Mouse (Mus musculus) CH12.LX (cell line): Measurements from ENCODE around the gene Cacng5. TPM values are rescaled to one million over a fixed set of nuclear protein-coding genes. Genes with fewer than 3 reads are reported as not detected.

Source experiments
- DNase-seq: peaks from one replicate; pipeline ENCODE4 v3.0.0-alpha.2; 2013; ENCODE audit errors: extremely low read depth
- H3K27ac ChIP-seq: 2 replicates; pipeline ENCODE4 v1.5.1; 2012; ENCODE audit warnings: low read depth, mild to moderate bottlenecking, control low read depth, moderate library complexity; ENCODE audit not compliant: insufficient read depth
- H3K27me3 ChIP-seq: replicated peaks from 2 replicates; pipeline ENCODE3; 2012; ENCODE audit warnings: inconsistent platforms
- H3K36me3 ChIP-seq, 2 experiments: replicated peaks in 1 of 2; 2 replicates each; pipeline versions ENCODE3 to v1.6.1; 2012; ENCODE audit warnings: inconsistent platforms in 1 of 2, low read length in 1 of 2, mild to moderate bottlenecking in 1 of 2, mixed read lengths in 1 of 2, moderate library complexity in 1 of 2; ENCODE audit not compliant: control insufficient read depth in 1 of 2, insufficient read depth in 1 of 2
- H3K4me1 ChIP-seq, 2 experiments: 2 replicates each; pipeline ENCODE4 v1.6.1; 2012; ENCODE audit warnings: inconsistent platforms in 1 of 2, moderate library complexity in 1 of 2; ENCODE audit not compliant: insufficient read depth in 2 of 2, control insufficient read depth in 1 of 2
- H3K4me2 ChIP-seq: 2 replicates; pipeline ENCODE4 v1.6.1; 2012; ENCODE audit warnings: low read depth, mild to moderate bottlenecking, control low read depth; ENCODE audit not compliant: poor library complexity, insufficient read depth, severe bottlenecking
- H3K4me3 ChIP-seq, 3 experiments: fragments of 150-350 bp in 1 of 3; sonication (generic) in 1 of 3; replicated peaks in 1 of 3; 2 replicates each; pipeline versions ENCODE3 to v1.5.1; 2011 to 2012; ENCODE audit warnings: low read depth in 2 of 3, low read length in 2 of 3, mild to moderate bottlenecking in 2 of 3, moderate library complexity in 2 of 3, control low read depth in 1 of 3, improper control_type of control experiment in 1 of 3, inconsistent platforms in 1 of 3, mixed read lengths in 1 of 3; ENCODE audit not compliant: poor library complexity in 1 of 3
- H3K79me2 ChIP-seq: replicated peaks from 2 replicates; pipeline ENCODE4 v1.6.1; 2012; ENCODE audit warnings: mild to moderate bottlenecking, moderate library complexity; ENCODE audit not compliant: control insufficient read depth, poor library complexity, insufficient read depth, severe bottlenecking; ENCODE audit errors: extremely low read depth
- H3K9ac ChIP-seq: 2 replicates; pipeline ENCODE4 v1.6.1; 2012; ENCODE audit warnings: low read depth, mild to moderate bottlenecking, control low read depth, moderate library complexity; ENCODE audit not compliant: insufficient read depth
- H3K9me3 ChIP-seq: replicated peaks from 2 replicates; pipeline ENCODE3; 2012; ENCODE audit warnings: low read length, inconsistent platforms, mixed read lengths
- CHD1 ChIP-seq: IDR thresholded peaks from 2 replicates; pipeline ENCODE4 v1.6.1; 2012; ENCODE audit warnings: low read depth, low read length, improper control_type of control experiment, inconsistent platforms
- CTCF ChIP-seq, 2 experiments: IDR thresholded peaks in 1 of 2; conservative IDR thresholded peaks in 1 of 2; 2 replicates each; pipeline ENCODE4 v1.5.1; 2011 to 2012; ENCODE audit warnings: low read depth in 2 of 2, low read length in 2 of 2, improper control_type of control experiment in 1 of 2, inconsistent platforms in 1 of 2, mild to moderate bottlenecking in 1 of 2, moderate library complexity in 1 of 2
- E2F4 ChIP-seq: IDR thresholded peaks from 2 replicates; pipeline ENCODE4 v1.6.1; 2011; ENCODE audit warnings: low read depth, low read length, improper control_type of control experiment; ENCODE audit not compliant: insufficient replicate concordance
- EP300 ChIP-seq: IDR thresholded peaks from 2 replicates; pipeline ENCODE4 v1.6.1; 2011; ENCODE audit warnings: low read length, improper control_type of control experiment
- ETS1 ChIP-seq: conservative IDR thresholded peaks from 2 replicates; pipeline ENCODE4 v1.6.1; 2012; ENCODE audit warnings: low read depth, mild to moderate bottlenecking, inconsistent platforms, low read length, improper control_type of control experiment, moderate library complexity
- HCFC1 ChIP-seq: IDR thresholded peaks from 2 replicates; pipeline ENCODE4 v1.6.1; 2012; ENCODE audit warnings: low read depth, mild to moderate bottlenecking, inconsistent platforms, low read length, improper control_type of control experiment
- IRF4 ChIP-seq: IDR thresholded peaks from 2 replicates; pipeline ENCODE4 v1.6.1; 2014; ENCODE audit warnings: low read depth, mild to moderate bottlenecking, inconsistent platforms, low read length, improper control_type of control experiment
- JUN ChIP-seq: IDR thresholded peaks from 2 replicates; pipeline ENCODE4 v1.6.1; 2011; ENCODE audit warnings: low read depth, mild to moderate bottlenecking, low read length, improper control_type of control experiment, moderate library complexity; ENCODE audit not compliant: insufficient read depth
- JUND ChIP-seq: conservative IDR thresholded peaks from 2 replicates; pipeline ENCODE4 v1.6.1; 2011; ENCODE audit warnings: low read depth, low read length, improper control_type of control experiment
- MAZ ChIP-seq: IDR thresholded peaks from 2 replicates; pipeline ENCODE4 v1.6.1; 2012; ENCODE audit warnings: low read depth, mild to moderate bottlenecking, inconsistent platforms, low read length, improper control_type of control experiment, moderate library complexity
- RAD21 ChIP-seq: IDR thresholded peaks from 2 replicates; pipeline ENCODE4 v1.6.1; 2011; ENCODE audit warnings: low read depth, mild to moderate bottlenecking, low read length, improper control_type of control experiment, moderate library complexity
- SIN3A ChIP-seq: IDR thresholded peaks from 2 replicates; pipeline ENCODE4 v1.6.1; 2012; ENCODE audit warnings: low read length, improper control_type of control experiment, inconsistent platforms
- SMC3 ChIP-seq: IDR thresholded peaks from 2 replicates; pipeline ENCODE4 v1.6.1; 2011; ENCODE audit warnings: low read depth, low read length, improper control_type of control experiment
- TBP ChIP-seq: conservative IDR thresholded peaks from 2 replicates; pipeline ENCODE4 v1.6.1; 2011; ENCODE audit warnings: low read depth, low read length, improper control_type of control experiment
- TCF12 ChIP-seq: IDR thresholded peaks from 2 replicates; pipeline ENCODE4 v1.6.1; 2014; ENCODE audit warnings: low read depth, mild to moderate bottlenecking, inconsistent platforms, low read length, improper control_type of control experiment
- UBTF ChIP-seq: IDR thresholded peaks from 2 replicates; pipeline ENCODE4 v1.6.1; 2012; ENCODE audit warnings: low read depth, mild to moderate bottlenecking, inconsistent platforms, low read length, improper control_type of control experiment, moderate library complexity
- USF2 ChIP-seq: conservative IDR thresholded peaks from 2 replicates; pipeline ENCODE4 v1.6.1; 2011; ENCODE audit warnings: low read depth, low read length, improper control_type of control experiment
- ZC3H11A ChIP-seq: IDR thresholded peaks from 2 replicates; pipeline ENCODE4 v1.6.1; 2012; ENCODE audit warnings: low read depth, mild to moderate bottlenecking, inconsistent platforms, low read length, improper control_type of control experiment
- ZMIZ1 ChIP-seq: IDR thresholded peaks from 2 replicates; pipeline ENCODE4 v1.6.1; 2012; ENCODE audit warnings: low read depth, mild to moderate bottlenecking, inconsistent platforms, low read length, improper control_type of control experiment
- dilution Hi-C: fragments of 300-500 bp; cut with MboI; formaldehyde crosslinking; loops from 2 replicates; pipeline ENCODE4 v1.14.3; 2020; ENCODE audit warnings: low sequenced_read_pairs; ENCODE audit not compliant: extremely low pct_unique_long_range_greater_than_20kb, extremely low pct_ligation_motif_present
- in situ Hi-C: fragments of 300-500 bp; cut with MboI; formaldehyde crosslinking; loops from 3 replicates; pipeline ENCODE4 v1.14.3; 2019; ENCODE audit warnings: low sequenced_read_pairs, low pct_ligation_motif_present, low pct_unique_long_range_greater_than_20kb, mixed read lengths
- polyA plus RNA-seq: library from polyadenylated mRNA; unstranded; fragments of >175 nt; gene quantifications from 2 replicates; pipeline ENCODE4 v1.2.1, GENCODE M21; 2012; ENCODE audit warnings: low read depth; ENCODE audit not compliant: insufficient read length
- total RNA-seq, 2 experiments: library from RNA; depleted of rRNA; stranded (reverse); fragments of 300-350 nt in 1 of 2; fragments of >200 nt in 1 of 2; gene quantifications; 2 replicates each; pipeline ENCODE4 v1.2.3; 2012 to 2014

Cacng5 gene
- total and polyA plus RNA-seq, 3 experiments: not detected

DNA sequence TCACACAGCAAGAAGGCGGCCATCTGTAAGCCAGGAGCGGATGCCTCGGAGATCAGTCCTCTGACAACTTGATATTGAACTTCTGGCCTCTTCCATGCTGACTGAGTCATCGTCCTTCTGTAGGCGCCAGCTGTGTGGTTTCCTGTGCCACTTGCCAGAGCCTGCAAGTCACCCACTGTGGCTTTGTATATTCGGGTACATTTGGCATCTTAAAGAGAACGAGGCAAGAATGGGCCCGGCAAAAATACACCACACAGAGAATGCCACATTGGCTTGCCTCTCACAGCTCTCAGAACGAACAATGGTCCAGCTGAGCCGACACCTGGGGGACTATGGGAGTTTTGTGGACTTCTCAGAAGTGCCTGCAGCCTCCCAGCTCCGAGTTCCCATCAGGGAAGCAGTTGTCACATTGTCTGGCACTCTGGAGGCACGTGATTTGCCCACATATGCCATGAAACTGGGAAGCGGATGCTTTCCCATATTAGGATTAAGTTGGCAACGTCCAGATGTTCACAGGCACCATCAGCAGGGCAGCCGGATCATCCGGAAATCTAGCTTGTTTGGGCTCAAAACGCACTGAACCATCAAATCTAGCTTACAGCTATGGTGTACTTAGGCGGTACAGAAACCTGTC, 38.9 kb downstream of the Cacng5 start:
- Histone ChIP-seq H3K36me3 (no peaks in the 10 kb centered on the region), H3K9ac (no peak overlapping the region), H3K9me3 (peaks cover 2% of the 10 kb centered on the region), H3K79me2 (no peaks in the 10 kb centered on the region), H3K4me3 (no peak overlapping the region), H3K4me2 (no peak overlapping the region), H3K27ac (no peak overlapping the region), H3K4me1 (no peaks in the 10 kb centered on the region), H3K27me3 (no peaks in the 10 kb centered on the region)
- no peak for TF ChIP-seq TCF12
- TF ChIP-seq TBP: no peak
- no peak for TF ChIP-seq RAD21
- TF ChIP-seq UBTF: no peak
- no peak for TF ChIP-seq CHD1
- TF ChIP-seq JUN: no peak
- TF ChIP-seq USF2: no peak
- no peak for TF ChIP-seq ETS1
- TF ChIP-seq E2F4: no peak
- in situ Hi-C loops (no loop called here), dilution Hi-C loops (no loop called here)
- no peak for DNase-seq

DNA sequence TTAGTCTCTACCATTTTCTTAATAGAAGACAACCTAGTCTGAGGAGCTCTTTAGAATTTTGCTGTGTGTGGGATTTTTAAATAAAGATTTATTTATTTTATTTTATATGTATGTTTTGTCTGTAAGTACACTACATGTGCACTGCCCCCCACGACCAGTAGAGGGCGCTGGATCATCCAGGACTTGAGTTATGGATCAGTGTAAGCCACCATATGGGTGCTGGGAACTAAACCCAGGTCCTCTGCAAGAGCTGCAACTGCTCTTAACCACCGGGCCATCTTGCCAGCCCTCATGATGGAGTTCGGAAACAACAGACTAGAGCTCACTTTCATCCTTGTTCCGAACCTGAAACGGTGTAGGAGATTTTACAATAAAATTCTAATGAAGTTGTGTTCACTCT, 42.1 kb downstream of the Cacng5 start:
- peaks cover 2% of the 10 kb centered on the region for H3K27me3 ChIP-seq
- no peak for TF ChIP-seq SMC3
- TF ChIP-seq CTCF (conservative IDR thresholded peaks at IDR 0.05 in 1 of 2, IDR thresholded peaks at IDR 0.05 in 1 of 2; ENCODE audit: low read depth in 2 of 2, low read length in 2 of 2): peak; percentile 30 to 34; a peak in 2 of 4 replicates
- peaks cover 2% of the 10 kb centered on the region for H3K9me3 ChIP-seq
- in situ Hi-C loops (loop anchor here (25.0 kb wide), 1 partner anchor 340 kb away; no protein-coding TSS in a partner anchor), dilution Hi-C loops (no loop called here)
- no peak overlapping the region for H3K4me3 ChIP-seq
- no peaks in the 10 kb centered on the region for H3K36me3 ChIP-seq
- no peak overlapping the region for H3K27ac ChIP-seq
- DNase-seq: no peak
- no peaks in the 10 kb centered on the region for H3K79me2 ChIP-seq
- no peak overlapping the region for H3K9ac ChIP-seq
- no peak overlapping the region for H3K4me2 ChIP-seq
- H3K4me1 ChIP-seq: no peaks in the 10 kb centered on the region

DNA sequence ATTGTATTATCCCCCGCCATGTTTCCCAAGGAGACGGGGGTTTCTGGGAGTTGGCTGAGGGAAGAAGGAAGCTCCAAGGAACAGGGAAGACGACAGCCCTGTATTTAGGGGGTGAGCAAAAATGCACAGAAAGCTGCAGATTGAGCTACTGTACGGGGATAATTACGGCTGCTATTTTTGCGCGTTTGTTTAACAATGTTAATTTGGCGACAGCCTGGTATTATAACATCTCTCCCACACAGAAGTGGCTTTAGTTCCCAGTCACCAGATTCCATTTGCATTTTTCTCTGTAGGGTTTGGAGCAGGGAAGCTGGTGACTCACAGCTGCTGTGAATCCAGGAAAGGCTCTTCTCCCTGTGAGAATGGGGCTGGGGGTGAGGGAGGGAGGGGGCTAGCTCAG, 47.3 kb downstream of the Cacng5 start:
- TF ChIP-seq TBP: no peak
- no peak for TF ChIP-seq USF2
- no peak for TF ChIP-seq CTCF (conservative IDR thresholded peaks at IDR 0.05 in 1 of 2, IDR thresholded peaks at IDR 0.05 in 1 of 2; ENCODE audit: low read depth in 2 of 2, low read length in 2 of 2)
- no peak for TF ChIP-seq RAD21
- no peak for TF ChIP-seq ZMIZ1
- no peak for TF ChIP-seq ZC3H11A
- no peak for TF ChIP-seq IRF4
- no peak for TF ChIP-seq SIN3A
- TF ChIP-seq HCFC1: no peak
- TF ChIP-seq EP300: no peak
- TF ChIP-seq JUND: no peak
- no peak for TF ChIP-seq SMC3
- no peak for TF ChIP-seq TCF12
- no peak for TF ChIP-seq MAZ
- TF ChIP-seq UBTF: no peak
- DNase-seq: no peak
- no peaks in the 10 kb centered on the region for H3K36me3 ChIP-seq
- no peaks in the 10 kb centered on the region for H3K9me3 ChIP-seq
- no peak overlapping the region for H3K27ac ChIP-seq
- no peak overlapping the region for H3K4me2 ChIP-seq
- H3K4me3 ChIP-seq: no peak overlapping the region
- dilution Hi-C loops (no loop called here), in situ Hi-C loops (loop anchor here (5.0 to 25.0 kb wide), 3 partner anchors 125 to 555 kb away; no protein-coding TSS in a partner anchor)
- peaks cover 0 to 3% of the 10 kb centered on the region in 2 experiments; a peak in 1 of 4 replicates for H3K4me1 ChIP-seq
- no peaks in the 10 kb centered on the region for H3K79me2 ChIP-seq
- H3K27me3 ChIP-seq: peaks cover 2% of the 10 kb centered on the region
- H3K9ac ChIP-seq: no peak overlapping the region
